Mouse (Mus musculus): ENCODE measurements at regions not wholly inside any gene's neighbourhood (a gene's known extent, or its start where the extent isn't known, plus 50 kb on each side); places are given as distances from the start of the nearest gene placed in this dataset.

GRCm38 (mm10) chr9:46599931-46600708 lies 280.3 kb upstream of the 4931429L15Rik start:
- H3K4me1 ChIP-seq (ENCODE audit: control insufficient read depth, insufficient read depth, low read length): peaks cover 10% of the 10 kb centered on the region; the same call in 1 of the 2 replicates
- TF ChIP-seq POLR2A (IDR thresholded peaks at IDR 0.05; ENCODE audit: insufficient read depth, low read depth, low read length) (no peak), CTCF (IDR thresholded peaks at IDR 0.05; ENCODE audit: insufficient read depth, low read depth, low read length) (no peak)
- H3K4me3 ChIP-seq (ENCODE audit: insufficient read depth, low read depth, low read length): no peak overlapping the region
- H3K27ac ChIP-seq (ENCODE audit: insufficient read depth, low read depth, low read length): no peak overlapping the region
- WGBS: 15% methylated on average over 8 of the region's 8 CpGs

- WGBS: 93% methylated on average over 6 of the region's 6 CpGs
- Histone ChIP-seq H3K4me3 (ENCODE audit: insufficient read depth, low read depth, low read length) (no peak overlapping the region), H3K4me1 (ENCODE audit: control insufficient read depth, insufficient read depth, low read length) (peaks cover 10% of the 10 kb centered on the region; the same call in 1 of the 2 replicates), H3K27ac (ENCODE audit: insufficient read depth, low read depth, low read length) (no peak overlapping the region)
- TF ChIP-seq CTCF (IDR thresholded peaks at IDR 0.05; ENCODE audit: insufficient read depth, low read depth, low read length): no peak
- TF ChIP-seq POLR2A (IDR thresholded peaks at IDR 0.05; ENCODE audit: insufficient read depth, low read depth, low read length): no peak
Measured at GRCm38 (mm10) chr9:46598518-46598917, 278.7 kb upstream of the 4931429L15Rik start.

- no peak overlapping the region for H3K27ac ChIP-seq (ENCODE audit: insufficient read depth, low read depth, low read length)
- H3K4me1 ChIP-seq (ENCODE audit: control insufficient read depth, insufficient read depth, low read length): no peaks in the 10 kb centered on the region
- 81% methylated on average over 6 of the region's 6 CpGs for WGBS
- no peak overlapping the region for H3K4me3 ChIP-seq (ENCODE audit: insufficient read depth, low read depth, low read length)
- no peak for TF ChIP-seq POLR2A (IDR thresholded peaks at IDR 0.05; ENCODE audit: insufficient read depth, low read depth, low read length)
- no peak for TF ChIP-seq CTCF (IDR thresholded peaks at IDR 0.05; ENCODE audit: insufficient read depth, low read depth, low read length)
Measured at GRCm38 (mm10) chr9:46593444-46593843, 273.7 kb upstream of the 4931429L15Rik start.

GRCm38 (mm10) chr9:46592908-46593307 lies 273.1 kb upstream of the 4931429L15Rik start:
- 69% methylated on average over 7 of the region's 7 CpGs for WGBS
- TF ChIP-seq POLR2A (IDR thresholded peaks at IDR 0.05; ENCODE audit: insufficient read depth, low read depth, low read length) (no peak), CTCF (IDR thresholded peaks at IDR 0.05; ENCODE audit: insufficient read depth, low read depth, low read length) (no peak)
- no peak overlapping the region for H3K4me3 ChIP-seq (ENCODE audit: insufficient read depth, low read depth, low read length)
- H3K27ac ChIP-seq (ENCODE audit: insufficient read depth, low read depth, low read length): no peak overlapping the region
- H3K4me1 ChIP-seq (ENCODE audit: control insufficient read depth, insufficient read depth, low read length): no peaks in the 10 kb centered on the region

GRCm38 (mm10) chr9:46586818-46587217 lies 267.0 kb upstream of the 4931429L15Rik start:
- H3K4me1 ChIP-seq (ENCODE audit: control insufficient read depth, insufficient read depth, low read length): no peaks in the 10 kb centered on the region
- H3K4me3 ChIP-seq (ENCODE audit: insufficient read depth, low read depth, low read length): no peak overlapping the region
- H3K27ac ChIP-seq (ENCODE audit: insufficient read depth, low read depth, low read length): no peak overlapping the region
- 70% methylated on average over 8 of the region's 8 CpGs for WGBS
- TF ChIP-seq POLR2A (IDR thresholded peaks at IDR 0.05; ENCODE audit: insufficient read depth, low read depth, low read length): no peak
- TF ChIP-seq CTCF (IDR thresholded peaks at IDR 0.05; ENCODE audit: insufficient read depth, low read depth, low read length): no peak

DNA sequence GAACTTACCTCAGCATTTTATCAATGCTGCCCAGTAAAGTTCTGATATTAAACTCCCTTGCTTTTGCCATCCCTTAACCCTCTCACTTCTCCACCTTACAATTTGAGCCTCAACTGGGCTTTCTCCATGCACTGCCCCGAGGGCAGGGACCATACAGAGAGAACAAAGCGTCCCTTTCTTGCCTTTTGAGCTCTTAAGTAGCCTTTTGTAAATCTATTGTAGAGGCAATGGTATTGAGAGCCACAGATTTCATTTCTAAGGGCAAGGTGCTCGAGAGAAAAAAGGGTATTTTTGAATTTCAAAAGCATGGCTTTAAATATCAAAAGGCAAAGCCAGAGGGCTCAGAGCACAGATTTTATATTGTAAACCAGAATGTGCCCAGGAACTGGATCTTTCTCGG lies 262.1 kb upstream of the 4931429L15Rik start:
- TF ChIP-seq POLR2A (IDR thresholded peaks at IDR 0.05; ENCODE audit: insufficient read depth, low read depth, low read length) (no peak), CTCF (IDR thresholded peaks at IDR 0.05; ENCODE audit: insufficient read depth, low read depth, low read length) (no peak)
- no peak overlapping the region for H3K4me3 ChIP-seq (ENCODE audit: insufficient read depth, low read depth, low read length)
- 58% methylated on average over 4 of the region's 4 CpGs for WGBS
- no peaks in the 10 kb centered on the region for H3K4me1 ChIP-seq (ENCODE audit: control insufficient read depth, insufficient read depth, low read length)
- no peak overlapping the region for H3K27ac ChIP-seq (ENCODE audit: insufficient read depth, low read depth, low read length)

DNA sequence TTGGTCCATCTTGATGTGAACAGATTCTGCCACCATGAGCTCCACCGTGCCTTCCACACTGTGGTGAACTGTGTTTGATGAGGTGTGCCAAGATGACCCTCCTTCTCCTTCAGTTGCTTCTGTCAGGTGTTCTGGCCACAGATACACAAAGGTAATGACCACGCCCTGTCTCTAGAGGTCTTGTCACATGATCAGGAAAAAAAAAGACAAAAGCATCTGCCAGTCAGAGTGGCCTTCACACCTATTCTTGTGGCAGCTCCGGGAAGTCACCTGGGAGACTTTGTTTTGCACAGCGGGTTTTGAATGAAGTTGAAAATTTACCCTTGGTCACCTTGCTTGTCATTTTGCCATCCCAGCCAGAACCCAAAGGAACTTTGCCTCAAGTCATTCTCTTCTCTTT lies 242.5 kb upstream of the 4931429L15Rik start:
- H3K4me3 ChIP-seq (ENCODE audit: insufficient read depth, low read depth, low read length): no peak overlapping the region
- no peaks in the 10 kb centered on the region for H3K4me1 ChIP-seq (ENCODE audit: control insufficient read depth, insufficient read depth, low read length)
- no peak overlapping the region for H3K27ac ChIP-seq (ENCODE audit: insufficient read depth, low read depth, low read length)
- WGBS: 89% methylated on average over 4 of the region's 4 CpGs
- TF ChIP-seq CTCF (IDR thresholded peaks at IDR 0.05; ENCODE audit: insufficient read depth, low read depth, low read length) (no peak), POLR2A (IDR thresholded peaks at IDR 0.05; ENCODE audit: insufficient read depth, low read depth, low read length) (no peak)

GRCm38 (mm10) chr9:46558481-46558880 lies 238.7 kb upstream of the 4931429L15Rik start:
- no peak overlapping the region for H3K4me3 ChIP-seq (ENCODE audit: insufficient read depth, low read depth, low read length)
- no peak for TF ChIP-seq POLR2A (IDR thresholded peaks at IDR 0.05; ENCODE audit: insufficient read depth, low read depth, low read length)
- TF ChIP-seq CTCF (IDR thresholded peaks at IDR 0.05; ENCODE audit: insufficient read depth, low read depth, low read length): no peak
- H3K27ac ChIP-seq (ENCODE audit: insufficient read depth, low read depth, low read length): no peak overlapping the region
- WGBS: 79% methylated on average over 5 of the region's 5 CpGs
- H3K4me1 ChIP-seq (ENCODE audit: control insufficient read depth, insufficient read depth, low read length): no peaks in the 10 kb centered on the region

DNA sequence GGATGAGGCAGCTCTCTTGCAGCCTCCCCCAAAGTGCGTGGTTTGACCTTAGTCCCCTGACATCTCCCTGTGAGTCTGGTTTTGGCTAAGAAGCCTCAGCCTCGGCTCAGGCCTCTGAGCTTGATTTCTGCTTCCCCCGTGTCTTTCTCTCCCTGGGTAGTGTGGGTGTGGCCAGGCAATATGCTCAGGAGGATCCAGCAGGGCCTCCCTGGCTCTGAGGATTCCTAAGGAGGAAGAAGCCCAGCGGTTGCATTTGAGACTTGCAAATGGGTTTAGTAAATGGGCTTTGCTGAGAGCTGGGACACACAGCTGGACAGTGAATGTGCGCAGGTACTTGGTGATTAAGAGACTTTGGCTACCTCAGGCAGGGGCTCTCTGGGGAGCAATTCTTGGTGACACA lies 238.0 kb upstream of the 4931429L15Rik start:
- no peak overlapping the region for H3K4me3 ChIP-seq (ENCODE audit: insufficient read depth, low read depth, low read length)
- 75% methylated on average over 5 of the region's 5 CpGs for WGBS
- H3K4me1 ChIP-seq (ENCODE audit: control insufficient read depth, insufficient read depth, low read length): no peaks in the 10 kb centered on the region
- TF ChIP-seq POLR2A (IDR thresholded peaks at IDR 0.05; ENCODE audit: insufficient read depth, low read depth, low read length) (no peak), CTCF (IDR thresholded peaks at IDR 0.05; ENCODE audit: insufficient read depth, low read depth, low read length) (no peak)
- no peak overlapping the region for H3K27ac ChIP-seq (ENCODE audit: insufficient read depth, low read depth, low read length)

All from olfactory bulb, adult 2 months (tissue).